Comparison of ENCODE assay signal across 8 mouse cellular contexts in genomic region chr19:52992880-52993440, GRCm38 (mm10). TPM values are rescaled to one million over a fixed set of nuclear protein-coding genes. Genes with fewer than 3 reads are reported as not detected.
DNase-seq lines count a peak whose midpoint lies in the region; ATAC-seq lines count a peak whose summit lies in the region.

No protein-coding gene starts in this region.

- peak; percentile 48; the same call in 1 of the 2 replicates for ATAC-seq in embryonic facial prominence, embryonic 11.5 days (replicated peaks; ENCODE audit: insufficient number of reproducible peaks, low FRiP score, low TSS enrichment, low read depth)
- peak; percentile 17; the same call in 1 of the 2 replicates for ATAC-seq in midbrain, embryonic 14.5 days (ENCODE audit: low FRiP score, low TSS enrichment)
- no peak for ATAC-seq in erythroblast, adult 5-6 weeks (replicated peaks; ENCODE audit: low FRiP score, poor library complexity, severe bottlenecking)

- no peaks in the 10 kb centered on the region for H3K27me3 ChIP-seq in embryonic facial prominence, embryonic 11.5 days (ENCODE audit: control insufficient read depth, insufficient read depth, low read length)
- H3K27me3 ChIP-seq in midbrain, embryonic 14.5 days (ENCODE audit: control insufficient read depth, insufficient read depth, low read length), result no peaks in the 10 kb centered on the region

- H3K4me2 ChIP-seq in embryonic facial prominence, embryonic 11.5 days (ENCODE audit: low read depth, low read length), result no peak overlapping the region
- H3K4me2 ChIP-seq in midbrain, embryonic 14.5 days (ENCODE audit: low read length), result no peak overlapping the region

- peak; percentile 65 for DNase-seq in adrenal gland, postnatal 14 days
- DNase-seq in adrenal gland, adult 2 months, result no peak
- DNase-seq in CD4-positive helper T cell, adult 2 months (ENCODE audit: low read depth, low spot score), result peak; percentile 21
- peak; percentile 66 for DNase-seq in embryonic facial prominence, embryonic 11.5 days (ENCODE audit: low spot score)
- DNase-seq in hindlimb bud, embryonic 11.5 days (ENCODE audit: extremely low spot score, low read depth, low spot score), result peak; percentile 14
- peak; percentile 74 to 79 for DNase-seq in left cerebral cortex, postnatal 14 days (ENCODE audit: low spot score in 2 of 2)
- peak; percentile 87 for DNase-seq in midbrain, embryonic 14.5 days

- no peak overlapping the region for H3K27ac ChIP-seq in embryonic facial prominence, embryonic 11.5 days (replicated peaks; ENCODE audit: low read depth, low read length)
- no peak overlapping the region for H3K27ac ChIP-seq in midbrain, embryonic 14.5 days (replicated peaks; ENCODE audit: low read depth, low read length)

- intact Hi-C loops in left cerebral cortex, postnatal 14 days (cut with DNase I), result no loop called here

- H3K9me3 ChIP-seq in embryonic facial prominence, embryonic 11.5 days (replicated peaks; ENCODE audit: control insufficient read depth, low read length), result no peaks in the 10 kb centered on the region
- H3K9me3 ChIP-seq in midbrain, embryonic 14.5 days (ENCODE audit: control insufficient read depth, low read length), result no peaks in the 10 kb centered on the region

- no peak overlapping the region for H3K9ac ChIP-seq in embryonic facial prominence, embryonic 11.5 days (replicated peaks; ENCODE audit: low read length)
- H3K9ac ChIP-seq in midbrain, embryonic 14.5 days (replicated peaks; ENCODE audit: low read length), result no peak overlapping the region

- no peaks in the 10 kb centered on the region for H3K4me1 ChIP-seq in embryonic facial prominence, embryonic 11.5 days (ENCODE audit: control insufficient read depth, insufficient read depth, low read length)
- no peaks in the 10 kb centered on the region for H3K4me1 ChIP-seq in midbrain, embryonic 14.5 days (ENCODE audit: control insufficient read depth, insufficient read depth, low read length)

- H3K4me3 ChIP-seq in embryonic facial prominence, embryonic 11.5 days (ENCODE audit: low read depth, low read length), result no peak overlapping the region
- no peak overlapping the region for H3K4me3 ChIP-seq in midbrain, embryonic 14.5 days (replicated peaks; ENCODE audit: low read depth, low read length)

- H3K36me3 ChIP-seq in embryonic facial prominence, embryonic 11.5 days (replicated peaks; ENCODE audit: control insufficient read depth, insufficient read depth, low read depth, low read length), result peaks cover 3% of the 10 kb centered on the region; the same call in 1 of the 2 replicates
- H3K36me3 ChIP-seq in midbrain, embryonic 14.5 days (ENCODE audit: control insufficient read depth, insufficient read depth, low read length), result peaks cover 56% of the 10 kb centered on the region

- 75% methylated on average over 11 of the region's 11 CpGs for WGBS in embryonic facial prominence, embryonic 11.5 days
- 75% methylated on average over 11 of the region's 11 CpGs for WGBS in midbrain, embryonic 14.5 days

RNA-seq across cellular contexts. Expression of gene Xpnpep1, which starts 47.1 kb away (rescaled TPM):
- 104 and 108 TPM in 2 replicates for total RNA-seq in adrenal gland, postnatal 14 days (2021)
- total RNA-seq in adrenal gland, adult 2 months (2021), result 10 to 100 TPM; 73.7 to 82.0 TPM
- 41.6 and 47.4 TPM in 2 replicates for polyA plus RNA-seq in adrenal gland, adult 2 months (2012; rRNA removed)
- polyA plus RNA-seq in embryonic facial prominence, embryonic 11.5 days (2014; fragmentation: Nextera tagmentation; extraction: Ambion mirVana), result 177 and 184 TPM in 2 replicates
- total RNA-seq in left cerebral cortex, postnatal 14 days (2021), result 10 to 100 TPM; 97.3 to 97.5 TPM
- 135 and 136 TPM in 2 replicates for polyA plus RNA-seq in midbrain, embryonic 14.5 days (2014; fragmentation: Nextera tagmentation; extraction: Ambion mirVana)
- 17.1 and 32.0 TPM in 2 replicates for total RNA-seq in erythroblast, adult 5-6 weeks (2015; ENCODE audit: low replicate concordance)
- 21.7 and 28.4 TPM in 2 replicates for total RNA-seq in erythroblast, adult 5-6 weeks (2017; ENCODE audit: low replicate concordance)
